Mouse (Mus musculus) cortical plate, adult 2 months (tissue): Measurements from ENCODE around the gene Ccdc113. TPM values are rescaled to one million over a fixed set of nuclear protein-coding genes. Genes with fewer than 3 reads are reported as not detected.
A peak's percentile ranks its signal among the peaks of the same experiment; 100 is the strongest.
"Not testable (repeated sequence)": the region's sequence is repeated elsewhere in the genome, so short reads cannot be mapped to it uniquely, and the experiment has no call there.

Source experiments
- H3K27ac ChIP-seq: fragments of 200-500 bp; 2 replicates; pipeline ENCODE4 v1.5.1; 2012; ENCODE audit warnings: low read length, control low read depth, inconsistent platforms; ENCODE audit not compliant: insufficient read depth
- H3K4me1 ChIP-seq: fragments of 200-500 bp; 2 replicates; pipeline ENCODE4 v1.6.1; 2011; ENCODE audit warnings: low read length; ENCODE audit not compliant: control insufficient read depth, insufficient read depth
- H3K4me3 ChIP-seq: fragments of 200-500 bp; 2 replicates; pipeline ENCODE4 v1.5.1; 2011; ENCODE audit warnings: mild to moderate bottlenecking, low read length, control low read depth; ENCODE audit not compliant: insufficient read depth
- CTCF ChIP-seq: fragments of 200-500 bp; IDR thresholded peaks from 2 replicates; pipeline ENCODE4 v1.5.1; 2011; ENCODE audit warnings: mild to moderate bottlenecking, control low read depth, low read length; ENCODE audit not compliant: insufficient read depth; ENCODE audit errors: extremely low read depth
- POLR2A ChIP-seq: fragments of 200-500 bp; IDR thresholded peaks from 2 replicates; pipeline ENCODE4 v1.6.1; 2011; ENCODE audit warnings: mild to moderate bottlenecking, low read length, control low read depth; ENCODE audit not compliant: insufficient read depth; ENCODE audit errors: extremely low read depth
- polyA plus RNA-seq: library from polyadenylated mRNA; depleted of rRNA; stranded (reverse); fragments of >200 nt; gene quantifications from 2 replicates; pipeline ENCODE4 v1.2.3, GENCODE M21; 2012; rRNA removed

Ccdc113 gene
- polyA plus RNA-seq, 1 experiment = 3.6 TPM

DNA sequence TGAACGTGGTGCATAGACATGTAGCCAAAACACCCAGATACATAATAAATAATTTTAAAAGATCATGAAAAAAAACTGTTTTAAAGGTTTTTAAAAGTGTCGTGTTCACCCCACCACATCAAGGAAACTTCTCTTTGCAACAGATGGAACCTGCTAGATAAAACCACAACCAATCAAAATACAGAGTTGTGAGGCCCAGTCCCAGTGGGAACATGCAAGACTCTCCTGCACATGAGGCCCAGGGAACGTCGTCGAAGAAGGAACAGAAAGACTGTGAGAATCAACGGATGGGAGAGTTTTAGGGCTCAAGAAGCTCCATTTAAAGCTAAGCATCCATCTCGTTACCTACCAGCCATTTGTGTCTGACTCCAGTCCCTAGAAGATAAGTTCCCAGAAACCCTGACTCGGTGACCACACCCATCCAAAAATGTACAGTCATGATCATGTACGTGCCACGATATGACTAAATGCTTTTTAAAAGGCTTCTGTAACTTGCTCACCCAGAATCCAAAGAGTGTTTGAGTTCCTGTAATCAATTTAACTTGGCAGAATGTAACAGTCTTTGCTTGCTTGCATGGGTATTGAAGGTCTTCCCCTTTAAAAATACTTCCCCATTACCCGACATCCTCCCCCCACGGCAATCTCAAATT lies 58.4 kb downstream of the Ccdc113 start:
- TF ChIP-seq POLR2A = no peak
- TF ChIP-seq CTCF = no peak
- H3K4me3 ChIP-seq = no peak overlapping the region
- H3K27ac ChIP-seq = no peak overlapping the region
- peaks cover 10% of the 10 kb centered on the region for H3K4me1 ChIP-seq

DNA sequence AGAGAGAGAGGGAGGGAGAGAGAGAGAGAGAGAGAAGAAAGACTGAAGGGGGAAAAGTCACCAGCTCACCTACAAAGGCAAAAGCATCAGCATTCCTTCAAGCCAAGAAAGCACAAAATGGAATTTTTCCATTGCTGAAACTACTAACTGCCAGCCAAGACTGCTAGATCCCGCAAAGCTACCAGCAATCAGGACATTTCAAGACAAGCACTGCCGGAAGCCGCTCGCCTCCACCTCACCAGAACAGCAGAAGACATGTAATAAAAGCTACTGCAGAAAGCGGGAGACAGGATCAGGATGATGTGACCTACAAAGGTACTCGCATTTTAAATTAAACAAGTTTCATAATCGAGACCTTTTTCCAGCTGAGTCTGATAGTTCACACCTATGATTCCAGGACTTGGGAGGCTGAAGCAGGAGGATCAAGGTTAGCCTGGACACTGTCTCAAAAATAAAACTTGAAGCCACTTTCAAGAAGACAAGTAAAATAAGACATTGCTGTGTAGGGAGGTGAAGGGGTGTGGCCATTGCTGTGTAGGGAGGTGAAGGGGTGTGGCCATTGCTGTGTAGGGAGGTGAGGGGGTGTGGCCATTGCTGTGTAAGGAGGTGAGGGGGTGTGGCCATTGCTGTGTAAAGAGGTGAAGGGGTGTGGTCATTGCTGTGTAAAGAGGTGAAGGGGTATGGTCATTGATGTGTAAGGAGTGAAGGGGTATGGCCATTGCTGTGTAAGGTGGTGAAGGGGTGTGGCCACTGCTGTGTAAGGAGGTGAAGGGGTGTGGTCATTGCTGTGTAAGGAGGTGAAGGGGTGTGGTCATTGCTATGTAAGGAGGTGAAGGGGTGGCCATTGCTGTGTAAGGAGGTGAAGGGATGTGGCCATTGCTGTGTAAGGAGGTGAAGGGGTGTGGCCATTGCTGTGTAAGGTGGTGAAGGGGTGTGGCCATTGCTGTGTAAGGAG lies 59.8 kb downstream of the Ccdc113 start:
- no peak overlapping the region for H3K27ac ChIP-seq
- 0 out of 2 replicates have a peak, but pooled peaks cover 3% of the 10 kb centered on the region for H3K4me1 ChIP-seq
- 0 out of 2 replicates have a peak, but pooled peaks have one; percentile 14 for TF ChIP-seq POLR2A
- no peak for TF ChIP-seq CTCF
- no peak overlapping the region for H3K4me3 ChIP-seq

DNA sequence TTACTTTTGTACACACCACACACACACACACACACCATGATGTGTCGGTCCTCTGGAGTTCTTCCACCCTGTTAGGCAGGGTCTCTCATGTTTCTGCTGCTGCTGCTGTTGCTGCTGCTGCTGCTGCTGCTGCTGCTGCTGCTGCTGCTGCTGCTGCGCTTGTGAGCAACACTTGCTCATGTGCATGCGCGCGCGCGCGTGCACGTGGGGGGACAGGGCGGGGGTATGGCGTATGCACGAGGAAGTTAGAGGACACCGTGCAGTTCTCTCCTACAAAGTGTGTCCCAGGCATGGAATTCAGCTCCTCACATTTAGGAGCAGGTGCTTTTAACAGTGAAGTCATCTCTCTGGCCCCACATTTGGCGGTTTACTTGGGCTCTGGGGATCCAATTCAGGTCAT lies 61.2 kb downstream of the Ccdc113 start:
- H3K4me3 ChIP-seq = no peak overlapping the region
- 0 out of 2 replicates have a peak, but pooled peaks cover 3% of the 10 kb centered on the region for H3K4me1 ChIP-seq
- TF ChIP-seq POLR2A = no peak
- TF ChIP-seq CTCF = no peak
- no peak overlapping the region for H3K27ac ChIP-seq

DNA sequence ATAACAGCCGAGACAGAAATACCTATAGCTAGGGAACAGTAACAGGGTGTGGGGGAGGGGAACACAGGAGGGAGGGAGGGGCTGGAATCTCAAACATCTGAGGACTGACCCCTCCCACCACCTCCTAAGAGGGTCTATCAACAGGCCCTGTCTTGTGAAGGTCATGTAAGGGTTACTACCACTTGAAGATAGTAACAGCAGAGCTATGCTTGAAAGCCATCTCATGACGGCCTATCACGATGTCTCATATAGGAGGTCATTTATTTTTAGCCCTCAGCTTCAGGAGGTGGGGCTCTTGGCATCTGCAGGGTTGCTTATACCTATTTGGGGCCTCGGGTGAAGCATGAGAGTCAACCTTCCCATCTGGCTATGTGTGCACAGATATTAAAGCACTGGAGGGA lies 63.0 kb downstream of the Ccdc113 start:
- TF ChIP-seq POLR2A (no peak), CTCF (no peak)
- H3K27ac ChIP-seq = no peak overlapping the region
- H3K4me3 ChIP-seq = no peak overlapping the region
- no peaks in the 10 kb centered on the region for H3K4me1 ChIP-seq

DNA sequence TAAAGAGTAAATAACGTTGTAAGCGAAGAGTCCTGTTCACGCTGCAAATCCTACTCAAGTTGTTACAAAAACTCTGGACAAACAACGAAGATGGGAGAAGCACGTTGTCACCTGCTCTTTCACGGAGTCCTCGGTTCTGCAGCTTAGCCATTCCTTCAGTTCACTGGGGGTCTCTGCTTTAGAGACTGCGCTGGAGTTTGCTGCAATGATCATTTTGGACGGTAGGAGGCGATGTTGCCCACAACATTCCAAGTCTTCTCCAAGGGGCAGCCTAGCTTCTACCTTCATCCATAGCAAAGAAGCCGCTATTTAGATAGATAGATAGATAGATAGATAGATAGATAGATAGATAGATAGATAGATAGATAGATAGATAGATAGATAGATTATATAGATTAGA lies 66.0 kb downstream of the Ccdc113 start:
- no peak overlapping the region for H3K27ac ChIP-seq
- H3K4me3 ChIP-seq = no peak overlapping the region
- TF ChIP-seq CTCF (peak; percentile 86), POLR2A (no peak)

DNA sequence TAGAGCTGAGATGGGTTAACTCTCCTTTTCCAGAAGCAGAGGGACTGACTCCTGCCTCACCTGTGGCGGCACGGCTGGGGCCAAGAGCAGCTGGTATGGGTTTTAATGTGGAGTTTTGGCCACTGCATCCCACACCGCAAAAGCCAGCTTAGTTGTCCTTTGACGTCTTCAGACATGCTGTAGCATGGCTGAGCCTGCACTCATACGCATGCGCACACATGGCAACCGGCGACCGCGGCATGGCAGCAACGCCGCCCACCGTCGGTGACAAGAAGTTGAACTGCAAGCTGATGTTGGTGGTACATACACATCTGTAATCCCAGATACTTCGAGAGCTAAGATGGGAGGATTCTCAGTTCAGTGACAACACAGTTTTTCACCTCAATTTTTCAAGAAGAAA lies 67.4 kb downstream of the Ccdc113 start:
- TF ChIP-seq POLR2A (no peak), CTCF (no peak)
- no peak overlapping the region for H3K4me3 ChIP-seq
- no peaks in the 10 kb centered on the region for H3K4me1 ChIP-seq
- H3K27ac ChIP-seq = no peak overlapping the region

More for the DNA sequence above, 66.0 kb downstream of the Ccdc113 start:
- no peaks in the 10 kb centered on the region for H3K4me1 ChIP-seq

DNA sequence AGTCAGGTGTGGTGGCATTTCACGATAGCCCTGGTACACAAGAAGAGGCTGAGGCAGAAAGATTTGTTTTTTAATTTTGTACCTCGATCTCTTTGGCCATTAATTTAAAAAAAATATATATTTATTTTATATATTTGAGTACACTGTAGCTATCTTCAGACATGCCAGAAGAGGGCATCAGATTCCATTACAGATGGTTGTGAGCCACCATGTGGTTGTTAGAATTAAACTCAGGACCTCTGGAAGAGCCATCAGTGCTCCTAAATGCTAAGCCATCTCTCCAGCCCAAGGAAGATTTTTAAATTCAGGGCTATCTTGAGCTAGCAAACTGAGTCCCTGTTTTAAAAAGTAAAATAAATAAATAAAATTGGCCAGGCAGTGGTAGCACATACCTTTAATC lies 68.3 kb downstream of the Ccdc113 start:
- Histone ChIP-seq H3K27ac (no peak overlapping the region), H3K4me1 (peaks cover 1% of the 10 kb centered on the region; the same call in 1 of the 2 replicates), H3K4me3 (no peak overlapping the region)
- no peak for TF ChIP-seq POLR2A
- TF ChIP-seq CTCF = no peak

DNA sequence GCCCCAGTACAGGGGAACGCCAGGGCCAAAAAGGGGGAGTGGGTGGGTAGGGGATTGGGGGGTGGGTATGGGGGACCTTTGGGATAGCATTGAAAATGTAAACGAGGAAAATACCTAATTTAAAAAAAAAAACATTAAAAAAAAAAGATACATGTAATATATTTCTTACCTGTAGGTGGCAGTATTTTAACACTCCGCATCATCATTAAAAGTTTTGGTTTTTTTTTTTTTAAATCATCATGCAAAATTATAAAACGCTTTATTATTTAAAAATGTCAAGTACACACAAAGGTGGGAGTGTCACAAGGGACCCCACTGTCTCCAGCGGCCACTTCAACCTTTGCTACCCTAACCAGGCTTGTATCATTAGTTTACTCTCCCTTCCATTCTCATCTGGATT lies 72.6 kb downstream of the Ccdc113 start:
- H3K4me1 ChIP-seq, H3K4me3 ChIP-seq, H3K27ac ChIP-seq: not testable (repeated sequence)

DNA sequence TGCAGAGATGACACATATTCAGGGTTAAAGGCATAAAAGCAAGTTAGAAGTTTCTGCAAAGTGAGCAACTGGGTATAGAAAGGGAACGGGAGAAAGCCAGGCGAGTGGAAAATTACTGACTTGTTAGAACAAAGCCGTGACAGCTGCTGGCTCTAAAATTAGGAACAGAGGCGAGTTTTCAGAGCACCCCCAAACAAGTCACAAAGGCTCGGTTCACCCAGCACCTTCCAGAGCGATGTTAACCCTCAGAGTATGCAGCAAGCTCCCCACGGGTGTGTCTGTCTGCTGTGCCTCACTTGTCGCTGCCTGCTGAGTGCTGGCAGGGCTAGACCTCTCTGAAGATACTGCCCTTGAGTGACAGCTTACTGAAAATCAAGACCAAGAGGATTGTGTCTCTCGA lies 73.3 kb downstream of the Ccdc113 start:
- Histone ChIP-seq H3K27ac (peak overlapping the region; percentile 2; the same call in 1 of the 2 replicates), H3K4me3 (no peak overlapping the region), H3K4me1 (peaks cover 3% of the 10 kb centered on the region; the same call in 1 of the 2 replicates)
- no peak for TF ChIP-seq CTCF
- TF ChIP-seq POLR2A = no peak

Other genes starting within 250 kb of the Ccdc113 start
- 0.06 and 0.23 TPM in 2 replicates for gene Cngb1, start 227.5 kb upstream of the Ccdc113 start, polyA plus RNA-seq
- gene Tepp, start 223.5 kb upstream of the Ccdc113 start, polyA plus RNA-seq = 0.17 and 0.40 TPM in 2 replicates
- gene Zfp319, start 202.1 kb upstream of the Ccdc113 start, polyA plus RNA-seq = 9.9 and 10.4 TPM in 2 replicates
- gene Usb1, start 201.8 kb upstream of the Ccdc113 start, polyA plus RNA-seq = 17.0 and 17.2 TPM in 2 replicates
- 8.1 and 9.2 TPM in 2 replicates for gene Mmp15, start 181.8 kb upstream of the Ccdc113 start, polyA plus RNA-seq
- gene Cfap20, start 99.2 kb upstream of the Ccdc113 start, polyA plus RNA-seq = 86.3 and 90.4 TPM in 2 replicates
- 51.3 and 56.8 TPM in 2 replicates for gene Csnk2a2, start 44.0 kb upstream of the Ccdc113 start, polyA plus RNA-seq
- gene Prss54, start 42.3 kb downstream of the Ccdc113 start, polyA plus RNA-seq = 0.19 TPM in 2 replicates
- 1.6 and 1.8 TPM in 2 replicates for gene Gins3, start 99.4 kb downstream of the Ccdc113 start, polyA plus RNA-seq
- 1,920 and 1,995 TPM in 2 replicates for gene Ndrg4, start 142.9 kb downstream of the Ccdc113 start, polyA plus RNA-seq
- gene Setd6, start 181.8 kb downstream of the Ccdc113 start, polyA plus RNA-seq = 22.9 and 29.1 TPM in 2 replicates